Mouse (Mus musculus) thymus, postnatal 0 days (tissue): Measurements from ENCODE around the gene Ppp1r36. TPM values are rescaled to one million over a fixed set of nuclear protein-coding genes. Genes with fewer than 3 reads are reported as not detected.

ENCODE experiments used
- DNase-seq: peaks from one replicate; pipeline ENCODE4 v3.0.0-alpha.2; 2015; ENCODE audit warnings: low spot score
- polyA plus RNA-seq: library from polyadenylated mRNA; unstranded; fragments of >200 nt; fragmentation: Nextera tagmentation; extraction: Ambion mirVana; gene quantifications from 2 replicates; pipeline ENCODE4 v1.2.1, GENCODE M21; 2015

The Ppp1r36 gene
- polyA plus RNA-seq: 0.26 and 0.32 TPM in 2 replicates

GRCm38 (mm10) chr12:76417433-76417854, at the start of gene Ppp1r36:
Gene Ppp1r36 (plus strand): TSS chr12:76417538.
- no peak for DNase-seq

GRCm38 (mm10) chr12:76368201-76368789, 49.0 kb upstream of the Ppp1r36 start:
- peak; percentile 13 for DNase-seq

- DNase-seq: peak; percentile 45
These were observed 48.5 kb upstream of the Ppp1r36 start for GRCm38 (mm10) chr12:76368790-76369205.

DNA sequence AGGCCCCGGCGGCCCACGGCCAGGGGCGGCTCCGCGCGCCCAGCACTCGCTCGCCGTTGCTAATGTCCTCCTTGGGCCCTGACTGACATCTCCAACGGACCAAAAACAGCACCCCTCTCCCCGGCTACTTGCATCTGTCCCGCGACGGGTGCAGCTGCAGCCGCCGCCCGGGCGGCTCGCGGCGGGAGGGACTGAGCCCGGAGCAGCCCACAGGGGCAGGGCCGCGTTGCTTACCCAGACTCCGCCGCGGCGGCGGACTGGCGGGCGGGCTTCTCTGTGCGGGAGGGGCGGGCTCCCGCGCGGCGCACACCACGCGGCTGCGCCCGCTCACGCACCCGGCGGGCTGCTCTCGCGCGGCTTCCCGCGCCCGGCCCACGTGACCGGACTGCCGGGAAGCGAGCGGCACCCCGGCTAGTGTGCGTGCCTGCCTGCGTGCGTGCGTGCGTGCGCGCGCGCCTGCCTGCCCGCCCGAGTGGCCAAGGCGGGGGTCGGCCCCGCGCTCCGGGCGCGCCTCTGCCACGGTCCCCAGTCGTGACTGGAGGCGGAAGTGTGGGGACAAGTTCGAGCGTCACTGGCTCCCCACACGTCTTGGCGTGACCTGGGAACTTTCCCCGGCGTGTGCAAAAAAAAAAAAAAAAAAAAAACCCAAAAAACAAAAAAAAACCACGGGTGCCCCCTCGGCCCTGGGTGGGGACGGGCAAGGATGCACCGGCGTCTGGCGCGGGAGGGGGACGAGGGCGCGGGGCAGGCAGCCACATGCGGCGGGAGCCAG, 47.9 kb upstream of the Ppp1r36 start, which contains the start of gene Zbtb25:
Zbtb25 (minus strand) TSS at position 397 of the 772 bp plus-strand sequence.
- peak; percentile 86 for DNase-seq

DNA sequence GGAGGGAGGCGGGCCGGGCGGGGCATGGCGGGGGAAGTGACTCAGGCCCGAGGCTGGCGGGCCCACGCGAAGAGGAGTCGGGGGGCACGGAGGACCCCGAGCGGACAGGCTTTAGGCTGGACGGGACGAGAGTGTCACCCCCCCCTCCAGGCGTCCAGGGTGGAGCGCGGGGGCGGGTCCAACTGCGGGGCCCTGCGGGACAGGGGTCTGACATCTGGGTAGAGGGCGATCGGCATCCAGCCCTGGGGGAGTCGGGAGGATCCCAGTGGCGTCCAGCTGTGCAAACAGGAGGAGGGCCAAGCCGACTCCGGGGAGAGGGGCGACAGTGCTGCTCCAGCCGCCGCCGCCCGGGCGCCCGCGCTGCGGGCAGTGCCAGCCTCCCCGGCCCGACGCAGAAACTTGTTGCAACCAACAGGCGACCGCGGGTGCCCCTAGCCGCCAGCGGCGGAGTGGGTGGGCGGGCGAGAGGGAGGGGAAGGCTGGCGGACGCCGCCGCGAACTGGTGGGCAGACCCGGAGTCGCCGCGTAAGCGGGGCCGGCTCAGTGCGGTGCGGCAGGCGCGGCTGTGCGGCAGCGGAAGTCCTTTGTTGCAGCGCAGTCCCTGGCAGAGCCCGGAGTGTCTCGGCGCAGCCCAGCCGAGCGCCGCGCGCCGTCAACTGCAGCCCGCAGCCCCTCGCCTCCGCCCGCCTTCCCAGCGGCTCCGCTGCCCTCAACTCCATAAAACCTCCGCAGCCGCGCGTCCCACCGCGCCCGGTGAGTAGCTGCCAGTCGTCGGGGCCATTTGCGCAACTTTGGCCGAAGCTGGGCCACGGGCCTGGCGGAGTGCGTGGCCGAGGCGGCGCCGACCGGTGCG, 47.1 kb upstream of the Ppp1r36 start, which contains the start of gene Zbtb1:
Zbtb1 (plus strand) TSS at position 289 of the 853 bp plus-strand sequence.
- peak; percentile 81 for DNase-seq

- peak; percentile 78 for DNase-seq
These were observed 46.3 kb upstream of the Ppp1r36 start for GRCm38 (mm10) chr12:76370831-76371571.

DNA sequence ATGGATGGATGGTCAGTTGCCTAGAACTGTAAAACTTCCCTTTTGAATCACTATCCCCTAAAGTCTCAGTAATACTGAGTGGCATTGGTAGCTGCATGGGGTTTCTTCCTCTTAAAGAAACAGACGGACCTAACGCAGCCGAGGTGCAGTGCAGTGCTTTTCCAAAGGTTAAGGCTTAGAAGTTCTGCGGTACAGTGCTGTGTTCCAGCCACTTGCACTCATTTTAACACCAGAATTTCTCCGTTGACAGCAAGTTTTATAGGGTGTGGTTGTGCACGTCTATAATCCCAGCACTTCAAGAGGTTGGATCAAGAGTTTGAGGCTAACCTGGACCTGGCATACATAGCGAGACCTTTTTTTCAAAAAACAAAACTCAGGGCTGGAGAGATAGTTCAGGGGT, 45.3 kb upstream of the Ppp1r36 start:
- DNase-seq: peak; percentile 16

- DNase-seq: peak; percentile 52
These were observed 44.2 kb upstream of the Ppp1r36 start for GRCm38 (mm10) chr12:76372881-76373818.

GRCm38 (mm10) chr12:76373991-76374390, 43.3 kb upstream of the Ppp1r36 start:
- no peak for DNase-seq

DNA sequence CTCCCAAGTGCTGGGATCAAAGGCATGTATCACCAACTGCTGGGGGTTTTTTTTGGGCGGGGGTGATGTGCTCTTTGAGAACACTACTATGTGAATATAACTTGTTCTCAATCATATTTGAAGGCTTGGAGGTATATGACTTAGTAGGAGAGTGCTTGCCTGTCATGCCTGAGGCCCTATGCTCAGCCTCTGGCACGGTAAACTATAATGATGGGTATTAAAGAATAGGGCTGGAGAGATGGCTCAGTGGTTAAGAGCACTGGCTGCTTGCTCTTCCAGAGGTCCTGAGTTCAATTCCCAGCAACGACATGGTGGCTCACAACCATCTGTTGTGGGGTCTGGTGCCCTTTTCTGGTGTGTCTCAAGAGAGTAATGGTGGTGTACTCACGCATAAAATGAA, 42.4 kb upstream of the Ppp1r36 start:
- no peak for DNase-seq

DNA sequence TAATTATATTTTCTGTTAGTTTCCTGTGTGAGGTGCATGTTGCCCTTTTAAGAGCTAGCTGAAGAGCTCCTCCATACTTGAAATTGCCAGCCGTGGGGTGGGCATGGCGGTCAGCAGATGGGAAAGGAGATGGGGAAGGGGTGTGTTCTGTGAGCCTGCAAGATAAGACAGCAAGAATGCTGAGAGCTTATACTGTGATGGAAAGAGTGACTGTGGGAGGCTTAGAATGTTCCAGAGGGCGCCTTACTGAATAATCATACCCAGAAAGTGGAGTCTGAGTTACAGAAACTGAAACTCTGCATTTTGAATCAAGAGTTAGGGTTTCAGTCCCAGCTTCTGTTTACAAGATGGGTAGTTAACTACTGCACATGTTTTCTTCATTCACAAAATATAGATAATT, 41.8 kb upstream of the Ppp1r36 start:
- no peak for DNase-seq

GRCm38 (mm10) chr12:76376649-76377048, 40.7 kb upstream of the Ppp1r36 start:
- DNase-seq: peak; percentile 76

GRCm38 (mm10) chr12:76377059-76377458, 40.3 kb upstream of the Ppp1r36 start:
- no peak for DNase-seq

DNA sequence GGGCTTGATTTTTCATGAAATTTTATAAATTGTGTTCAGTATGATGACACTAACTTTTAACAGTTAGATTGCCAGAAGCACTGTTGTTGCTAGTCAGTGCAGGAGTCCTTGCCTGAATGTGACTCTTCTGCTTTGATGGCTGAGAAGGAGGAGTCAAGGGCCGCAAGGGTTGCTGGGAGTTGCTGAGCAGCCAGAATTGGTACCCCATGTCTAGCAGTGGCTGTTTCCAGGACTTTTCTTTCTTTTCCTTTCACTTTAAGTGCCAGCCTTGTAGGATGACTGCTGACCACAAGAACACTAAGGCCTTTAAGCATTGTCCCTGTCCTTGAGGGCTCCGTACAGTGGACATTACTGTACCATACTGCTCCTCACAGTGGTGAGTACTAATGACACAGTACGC, 39.6 kb upstream of the Ppp1r36 start:
- DNase-seq: no peak

DNA sequence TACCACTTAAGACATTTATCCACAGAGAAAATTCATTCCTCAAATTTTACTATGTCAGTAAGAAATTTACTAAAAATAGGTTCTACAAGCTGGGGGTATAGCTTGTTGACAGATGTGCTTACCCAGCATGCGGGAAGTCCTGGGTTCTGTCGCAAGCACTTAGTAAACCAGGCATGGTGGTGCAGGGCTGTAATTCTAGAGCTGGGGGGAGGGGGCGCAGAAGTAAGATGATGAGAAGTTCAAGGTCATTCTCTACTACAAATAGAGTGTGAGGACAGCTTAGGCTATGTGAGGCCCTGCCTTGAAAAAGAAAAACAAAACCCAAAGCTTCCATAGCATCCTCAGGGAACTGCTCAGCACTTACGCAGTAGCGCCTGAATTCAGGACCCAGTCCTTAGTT, 38.8 kb upstream of the Ppp1r36 start:
- no peak for DNase-seq

DNA sequence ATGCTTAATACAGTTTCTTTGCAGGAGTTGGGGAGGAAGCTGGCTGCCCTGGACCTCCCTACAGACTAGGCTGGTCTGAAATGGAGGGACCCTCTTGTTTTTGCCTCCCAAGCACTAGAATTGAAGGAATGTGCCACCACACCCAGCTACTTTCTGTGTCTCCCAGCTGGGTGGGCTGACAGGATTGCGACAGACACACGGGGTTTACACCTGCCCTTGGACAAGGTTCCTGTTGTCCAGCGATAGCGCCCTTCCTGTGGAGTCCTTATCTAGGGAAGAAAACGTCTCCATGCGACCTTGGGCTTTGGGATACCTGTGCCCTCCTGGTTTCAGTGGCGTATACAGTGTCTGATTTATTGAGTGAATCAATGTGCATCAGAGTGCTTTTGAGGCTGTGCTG, 37.2 kb upstream of the Ppp1r36 start:
- no peak for DNase-seq

DNA sequence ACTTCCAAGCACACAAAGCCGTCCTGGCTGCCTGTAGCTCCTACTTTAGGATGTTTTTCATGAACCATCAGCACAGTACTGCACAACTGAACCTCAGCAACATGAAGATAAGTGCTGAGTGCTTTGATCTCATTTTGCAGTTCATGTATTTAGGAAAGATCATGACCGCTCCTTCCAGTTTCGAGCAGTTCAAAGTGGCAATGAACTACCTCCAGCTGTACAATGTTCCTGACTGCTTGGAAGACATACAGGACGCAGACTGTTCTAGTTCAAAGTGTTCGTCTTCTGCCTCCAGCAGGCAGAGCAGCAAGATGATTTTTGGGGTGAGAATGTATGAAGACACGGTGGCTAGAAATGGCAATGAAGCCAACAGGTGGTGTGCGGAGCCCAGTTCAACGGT, 32.0 kb upstream of the Ppp1r36 start:
- DNase-seq: no peak

DNA sequence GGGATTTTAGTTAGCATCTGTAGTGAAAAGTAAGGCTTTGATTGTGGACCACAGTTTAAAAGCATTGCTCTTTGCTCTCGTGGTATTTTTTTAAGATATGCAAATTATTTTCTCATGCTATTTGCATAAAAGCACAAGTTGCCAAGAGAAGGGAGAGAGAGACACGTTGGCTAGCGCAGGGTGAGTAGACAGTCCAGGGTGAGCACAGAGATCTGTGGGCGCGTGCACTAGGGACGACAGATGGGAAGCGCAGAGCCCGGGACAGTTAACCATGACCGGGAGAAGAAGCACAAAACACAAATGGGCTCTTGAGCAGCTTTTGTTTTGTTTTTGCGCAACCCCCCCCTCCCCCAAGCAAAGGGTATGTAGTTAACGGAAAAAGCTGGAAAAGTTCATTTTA, 28.5 kb upstream of the Ppp1r36 start:
- DNase-seq: no peak

GRCm38 (mm10) chr12:76391595-76392271, 25.6 kb upstream of the Ppp1r36 start:
- no peak for DNase-seq
